Mouse (Mus musculus) stomach, embryonic 15.5 days (tissue): ENCODE data around the gene Tbc1d20. TPM values are rescaled to one million over a fixed set of nuclear protein-coding genes. Genes with fewer than 3 reads are reported as not detected.
"Not testable (repeated sequence)": the region's sequence is repeated elsewhere in the genome, so short reads cannot be mapped to it uniquely, and the experiment has no call there.

Experiments used
- ATAC-seq: fragments of 200-750 bp; cut with Nextera tagmentation; 2 replicates; pipeline ENCODE4 v1.8.0; 2017; ENCODE audit warnings: low read depth, moderate number of reproducible peaks, moderate TSS enrichment; ENCODE audit not compliant: insufficient read depth, low FRiP score
- H3K27ac ChIP-seq: fragments of 300-500 bp; sonication (generic); 2 replicates; pipeline ENCODE4 v1.5.1; 2015; ENCODE audit warnings: mild to moderate bottlenecking, inconsistent platforms
- H3K27me3 ChIP-seq: fragments of 300-500 bp; sonication (generic); replicated peaks from 2 replicates; pipeline ENCODE4 v1.6.1; 2015; ENCODE audit warnings: inconsistent platforms
- H3K36me3 ChIP-seq: fragments of 300-500 bp; sonication (generic); 2 replicates; pipeline ENCODE4 v1.6.1; 2015; ENCODE audit warnings: inconsistent platforms
- H3K4me1 ChIP-seq: fragments of 300-500 bp; sonication (generic); 2 replicates; pipeline ENCODE4 v1.6.1; 2015; ENCODE audit warnings: inconsistent platforms
- H3K4me2 ChIP-seq: fragments of 300-500 bp; sonication (generic); 2 replicates; pipeline ENCODE4 v1.6.1; 2015; ENCODE audit warnings: mild to moderate bottlenecking, inconsistent platforms
- H3K4me3 ChIP-seq: fragments of 300-500 bp; sonication (generic); replicated peaks from 2 replicates; pipeline ENCODE4 v1.5.1; 2015; ENCODE audit warnings: inconsistent platforms
- H3K9ac ChIP-seq: fragments of 300-500 bp; sonication (generic); 2 replicates; pipeline ENCODE4 v1.6.1; 2015; ENCODE audit warnings: inconsistent platforms
- H3K9me3 ChIP-seq: fragments of 300-500 bp; sonication (generic); 2 replicates; pipeline ENCODE4 v1.6.1; 2016; ENCODE audit warnings: inconsistent platforms
- WGBS: fragments of 180-500 bp; shearing (Covaris S2); methylation state at CpG from one replicate; pipeline ENCODE4 v1.1.7; 2015; 5-methylcytosine and 5-hydroxymethylcytosine counted together
- polyA plus RNA-seq: library from polyadenylated mRNA; unstranded; fragments of >200 nt; fragmentation: Nextera tagmentation; extraction: Ambion mirVana; gene quantifications from 2 replicates; pipeline ENCODE4 v1.2.1, GENCODE M21; 2015

Gene Tbc1d20
- polyA plus RNA-seq, 1 experiment from 2014 or later, result 37.8 TPM

- 72% methylated on average over 5 of the region's 5 CpGs for WGBS
Measured at GRCm38 (mm10) chr2:152344909-152345308, 51.3 kb downstream of the Tbc1d20 start.

GRCm38 (mm10) chr2:152345393-152345792 lies 51.8 kb downstream of the Tbc1d20 start:
- no peaks in the 10 kb centered on the region for H3K36me3 ChIP-seq
- H3K27me3 ChIP-seq, result no peaks in the 10 kb centered on the region
- H3K9ac ChIP-seq, result no peak overlapping the region
- no peaks in the 10 kb centered on the region for H3K9me3 ChIP-seq
- H3K4me2 ChIP-seq, result no peak overlapping the region
- H3K4me3 ChIP-seq, result no peak overlapping the region
- H3K27ac ChIP-seq, result no peak overlapping the region
- peaks cover 18% of the 10 kb centered on the region for H3K4me1 ChIP-seq
- 57% methylated on average over 6 of the region's 6 CpGs for WGBS
- no peak for ATAC-seq

More at GRCm38 (mm10) chr2:152344909-152345308, 51.3 kb downstream of the Tbc1d20 start:
- no peak for ATAC-seq
- Histone ChIP-seq H3K4me3 (no peak overlapping the region), H3K9ac (no peak overlapping the region), H3K27ac (no peak overlapping the region), H3K27me3 (no peaks in the 10 kb centered on the region), H3K4me1 (peaks cover 16% of the 10 kb centered on the region), H3K9me3 (no peaks in the 10 kb centered on the region), H3K4me2 (no peak overlapping the region), H3K36me3 (no peaks in the 10 kb centered on the region)

- 50% methylated on average over 9 of the region's 9 CpGs for WGBS
- Histone ChIP-seq H3K9ac (no peak overlapping the region), H3K4me1 (peaks cover 18% of the 10 kb centered on the region), H3K9me3 (no peaks in the 10 kb centered on the region), H3K36me3 (no peaks in the 10 kb centered on the region), H3K4me2 (no peak overlapping the region), H3K27me3 (no peaks in the 10 kb centered on the region), H3K27ac (no peak overlapping the region), H3K4me3 (no peak overlapping the region)
- no peak for ATAC-seq
Measured at GRCm38 (mm10) chr2:152346776-152347465, 53.3 kb downstream of the Tbc1d20 start.

- WGBS, result 56% methylated on average over 2 of the region's 2 CpGs
- peaks cover 18% of the 10 kb centered on the region for H3K4me1 ChIP-seq
- H3K36me3 ChIP-seq, result no peaks in the 10 kb centered on the region
- H3K27me3 ChIP-seq, result no peaks in the 10 kb centered on the region
- H3K9me3 ChIP-seq, result no peaks in the 10 kb centered on the region
- no peak for ATAC-seq
- no peak overlapping the region for H3K9ac ChIP-seq
- H3K27ac ChIP-seq, result no peak overlapping the region
- no peak overlapping the region for H3K4me2 ChIP-seq
- H3K4me3 ChIP-seq, result no peak overlapping the region
Measured at GRCm38 (mm10) chr2:152347722-152348121, 54.1 kb downstream of the Tbc1d20 start.

GRCm38 (mm10) chr2:152349205-152349604 lies 55.6 kb downstream of the Tbc1d20 start:
- Histone ChIP-seq H3K9me3 (no peaks in the 10 kb centered on the region), H3K4me2 (no peak overlapping the region), H3K4me1 (peaks cover 12% of the 10 kb centered on the region; the same call in 1 of the 2 replicates), H3K27ac (no peak overlapping the region), H3K27me3 (no peaks in the 10 kb centered on the region), H3K4me3 (no peak overlapping the region), H3K9ac (no peak overlapping the region), H3K36me3 (no peaks in the 10 kb centered on the region)
- WGBS, result 81% methylated on average over 6 of the region's 6 CpGs
- no peak for ATAC-seq

GRCm38 (mm10) chr2:152349842-152350540 lies 56.4 kb downstream of the Tbc1d20 start:
- WGBS, result 83% methylated on average over 8 of the region's 8 CpGs
- H3K9me3 ChIP-seq, result no peaks in the 10 kb centered on the region
- 0 out of 2 replicates have a peak, but pooled peaks cover 8% of the 10 kb centered on the region for H3K4me1 ChIP-seq
- peak; percentile 56; the same call in 1 of the 2 replicates for ATAC-seq
- no peak overlapping the region for H3K4me3 ChIP-seq
- H3K27ac ChIP-seq, result no peak overlapping the region
- H3K36me3 ChIP-seq, result no peaks in the 10 kb centered on the region
- H3K4me2 ChIP-seq, result no peak overlapping the region
- H3K27me3 ChIP-seq, result no peaks in the 10 kb centered on the region
- no peak overlapping the region for H3K9ac ChIP-seq

- 0 out of 2 replicates have a peak, but pooled peaks cover 3% of the 10 kb centered on the region for H3K4me1 ChIP-seq
- no peak for ATAC-seq
- WGBS, result 92% methylated on average over 3 of the region's 3 CpGs
Measured at GRCm38 (mm10) chr2:152357254-152357653, 63.6 kb downstream of the Tbc1d20 start.

GRCm38 (mm10) chr2:152358977-152359376 lies 65.3 kb downstream of the Tbc1d20 start:
- not testable (repeated sequence) for H3K9me3 ChIP-seq, H3K27me3 ChIP-seq, ATAC-seq, H3K36me3 ChIP-seq, H3K4me1 ChIP-seq, H3K4me2 ChIP-seq, H3K4me3 ChIP-seq, H3K27ac ChIP-seq, H3K9ac ChIP-seq
- WGBS, result 73% methylated on average over 5 of the region's 5 CpGs

More at GRCm38 (mm10) chr2:152357254-152357653, 63.6 kb downstream of the Tbc1d20 start:
- no peaks in the 10 kb centered on the region for H3K9me3 ChIP-seq
- H3K27me3 ChIP-seq, result no peaks in the 10 kb centered on the region
- no peak overlapping the region for H3K9ac ChIP-seq
- H3K4me2 ChIP-seq, result no peak overlapping the region
- H3K4me3 ChIP-seq, result no peak overlapping the region
- no peaks in the 10 kb centered on the region for H3K36me3 ChIP-seq
- no peak overlapping the region for H3K27ac ChIP-seq

GRCm38 (mm10) chr2:152359616-152360015 lies 66.0 kb downstream of the Tbc1d20 start:
- WGBS, result 48% methylated on average over 5 of the region's 5 CpGs
- Histone ChIP-seq H3K4me1 (peaks cover 8% of the 10 kb centered on the region; the same call in 1 of the 2 replicates), H3K27me3 (no peaks in the 10 kb centered on the region), H3K4me2 (no peak overlapping the region), H3K36me3 (no peaks in the 10 kb centered on the region), H3K9ac (no peak overlapping the region), H3K9me3 (no peaks in the 10 kb centered on the region), H3K27ac (no peak overlapping the region; the same call in 1 of the 2 replicates), H3K4me3 (no peak overlapping the region)
- ATAC-seq, result 0 out of 2 replicates have a peak, but pooled peaks have one; percentile 17

- H3K27me3 ChIP-seq, result no peaks in the 10 kb centered on the region
- H3K9ac ChIP-seq, result no peak overlapping the region
- H3K4me2 ChIP-seq, result no peak overlapping the region
- H3K36me3 ChIP-seq, result no peaks in the 10 kb centered on the region
- no peak overlapping the region for H3K4me3 ChIP-seq
- H3K9me3 ChIP-seq, result no peaks in the 10 kb centered on the region
- H3K27ac ChIP-seq, result 0 out of 2 replicates have a peak overlapping the region, but pooled peaks have one; percentile 42
- WGBS, result 27% methylated on average over 7 of the region's 7 CpGs
- H3K4me1 ChIP-seq, result peaks cover 8% of the 10 kb centered on the region; the same call in 1 of the 2 replicates
- ATAC-seq, result peak; percentile 34; the same call in 1 of the 2 replicates
Measured at GRCm38 (mm10) chr2:152360271-152360775, 66.7 kb downstream of the Tbc1d20 start.

- Histone ChIP-seq H3K4me2 (no peak overlapping the region), H3K9ac (no peak overlapping the region), H3K36me3 (no peaks in the 10 kb centered on the region), H3K4me3 (no peak overlapping the region), H3K27ac (no peak overlapping the region), H3K4me1 (peaks cover 8% of the 10 kb centered on the region; the same call in 1 of the 2 replicates), H3K27me3 (no peaks in the 10 kb centered on the region), H3K9me3 (no peaks in the 10 kb centered on the region)
- ATAC-seq, result no peak
- WGBS, result 86% methylated on average over 8 of the region's 8 CpGs
Measured at GRCm38 (mm10) chr2:152361193-152361592, 67.6 kb downstream of the Tbc1d20 start.
